Mouse (Mus musculus) heart, embryonic 14.5 days (tissue): ENCODE measurements around the gene Snx6. TPM values are rescaled to one million over a fixed set of nuclear protein-coding genes. Genes with fewer than 3 reads are reported as not detected.
"Not testable (repeated sequence)": the region's sequence is repeated elsewhere in the genome, so short reads cannot be mapped to it uniquely, and the experiment has no call there.

Experiments
- ATAC-seq: fragments of 200-750 bp; cut with Nextera tagmentation; 2 replicates; pipeline ENCODE4 v1.8.0; 2017; ENCODE audit warnings: low read depth, moderate TSS enrichment; ENCODE audit not compliant: insufficient number of reproducible peaks, insufficient read depth, low FRiP score
- H3K27ac ChIP-seq, 2 experiments: fragments of 200-500 bp in 1 of 2; fragments of 300-500 bp in 1 of 2; sonication (generic) in 1 of 2; replicated peaks in 1 of 2; 2 replicates each; pipeline ENCODE4 v1.5.1; 2012 to 2014; ENCODE audit warnings: low read depth in 2 of 2, low read length in 2 of 2, control low read depth in 1 of 2, mild to moderate bottlenecking in 1 of 2, mixed read lengths in 1 of 2; ENCODE audit not compliant: control insufficient read depth in 1 of 2, insufficient read depth in 1 of 2
- H3K27me3 ChIP-seq: fragments of 300-500 bp; sonication (generic); 2 replicates; pipeline ENCODE4 v1.6.1; 2014; ENCODE audit warnings: mild to moderate bottlenecking, low read length, control low read depth; ENCODE audit not compliant: control insufficient read depth, insufficient read depth
- H3K36me3 ChIP-seq: fragments of 300-500 bp; sonication (generic); 2 replicates; pipeline ENCODE4 v1.6.1; 2014; ENCODE audit warnings: mild to moderate bottlenecking, control low read depth, low read length, mixed read lengths; ENCODE audit not compliant: control insufficient read depth, insufficient read depth
- H3K4me1 ChIP-seq, 2 experiments: fragments of 200-500 bp in 1 of 2; fragments of 300-500 bp in 1 of 2; sonication (generic) in 1 of 2; 2 replicates each; pipeline ENCODE4 v1.6.1; 2012 to 2014; ENCODE audit warnings: low read length in 2 of 2, control low read depth in 1 of 2, mixed read lengths in 1 of 2; ENCODE audit not compliant: control insufficient read depth in 2 of 2, insufficient read depth in 2 of 2
- H3K4me2 ChIP-seq: fragments of 300-500 bp; sonication (generic); 2 replicates; pipeline ENCODE4 v1.6.1; 2014; ENCODE audit warnings: mild to moderate bottlenecking, low read length
- H3K4me3 ChIP-seq, 2 experiments: fragments of 200-500 bp in 1 of 2; fragments of 300-500 bp in 1 of 2; sonication (generic) in 1 of 2; 2 replicates each; pipeline ENCODE4 v1.5.1; 2012 to 2014; ENCODE audit warnings: low read length in 2 of 2, mild to moderate bottlenecking in 2 of 2, control low read depth in 1 of 2, low read depth in 1 of 2, moderate library complexity in 1 of 2; ENCODE audit not compliant: control insufficient read depth in 1 of 2, insufficient read depth in 1 of 2
- H3K9ac ChIP-seq: fragments of 300-500 bp; sonication (generic); 2 replicates; pipeline ENCODE4 v1.6.1; 2014; ENCODE audit warnings: mild to moderate bottlenecking, low read length
- H3K9me3 ChIP-seq: fragments of 300-500 bp; sonication (generic); 2 replicates; pipeline ENCODE4 v1.6.1; 2016; ENCODE audit warnings: low read length, control low read depth; ENCODE audit not compliant: control insufficient read depth
- WGBS: fragments of 180-500 bp; shearing (Covaris S2); extraction: QIAGEN DNeasy Blood & Tissue Kit; methylation state at CpG from one replicate; pipeline ENCODE4 v1.1.7; 2014; 5-methylcytosine and 5-hydroxymethylcytosine counted together
- polyA plus RNA-seq: library from polyadenylated mRNA; unstranded; fragments of >200 nt; fragmentation: Nextera tagmentation; extraction: Ambion mirVana; gene quantifications from 2 replicates; pipeline ENCODE4 v1.2.1, GENCODE M21; 2014

Gene Snx6
- polyA plus RNA-seq, 1 experiment from 2014 or later = 125 TPM

DNA sequence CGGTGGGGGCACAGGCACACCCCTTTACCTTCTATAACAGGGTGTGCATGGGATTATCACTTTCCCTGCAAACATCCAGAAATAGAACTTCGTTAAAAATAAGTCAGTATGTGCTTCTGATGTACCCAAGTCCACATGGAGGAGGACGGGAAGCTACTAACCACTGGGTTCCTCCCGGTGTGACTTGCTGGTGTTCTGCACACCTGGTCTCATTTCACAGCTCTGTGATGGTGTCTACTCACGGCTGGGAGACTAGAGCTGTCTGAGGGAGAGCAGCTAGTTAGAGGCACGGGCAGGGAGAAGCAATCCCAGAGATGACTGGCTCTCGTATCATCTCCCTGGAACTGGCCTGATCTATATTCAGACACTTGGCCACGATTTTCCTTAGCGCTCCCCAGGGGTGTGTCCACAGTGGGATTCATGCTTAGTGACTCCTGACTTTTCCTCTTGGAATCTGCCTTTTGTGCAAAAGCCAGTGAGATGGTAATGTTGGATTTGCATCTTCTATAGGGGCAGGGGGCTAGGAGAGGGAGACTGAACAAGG lies 38.4 kb upstream of the Snx6 start:
- peaks cover 15 to 31% of the 10 kb centered on the region in 2 experiments for H3K4me1 ChIP-seq
- peak overlapping the region; percentile 54 to 75 for H3K27ac ChIP-seq
- no peak overlapping the region for H3K4me3 ChIP-seq
- no peak overlapping the region for H3K9ac ChIP-seq
- H3K27me3 ChIP-seq = no peaks in the 10 kb centered on the region
- H3K4me2 ChIP-seq = peak overlapping the region; percentile 12
- H3K9me3 ChIP-seq = no peaks in the 10 kb centered on the region
- no peak for ATAC-seq
- H3K36me3 ChIP-seq = no peaks in the 10 kb centered on the region
- WGBS = 31% methylated on average over 9 of the region's 9 CpGs

DNA sequence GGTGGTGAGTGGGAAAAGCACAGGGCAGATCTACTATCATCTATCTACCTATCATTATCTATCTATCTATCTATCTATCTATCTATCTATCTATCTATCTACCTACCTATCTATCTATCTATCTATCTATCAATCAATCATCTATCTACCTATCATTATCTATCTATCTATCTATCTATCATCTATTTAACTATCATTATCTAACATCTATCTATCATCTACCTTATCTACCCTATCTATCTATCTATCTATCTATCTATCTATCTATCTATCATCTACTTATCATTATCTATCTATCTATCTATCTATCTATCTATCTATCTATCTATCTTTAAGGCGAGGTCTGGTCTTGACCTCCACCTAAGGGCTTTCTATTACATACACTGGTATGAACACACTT lies 36.4 kb upstream of the Snx6 start:
- H3K4me1 ChIP-seq = peaks cover 15 to 27% of the 10 kb centered on the region in 2 experiments
- not testable (repeated sequence) for ATAC-seq, H3K36me3 ChIP-seq, H3K4me3 ChIP-seq, H3K4me2 ChIP-seq, H3K27ac ChIP-seq, H3K27me3 ChIP-seq, H3K9me3 ChIP-seq, H3K9ac ChIP-seq
- WGBS = 60% methylated on average over 1 of the region's 1 CpGs

GRCm38 (mm10) chr12:54830574-54830973 lies 35.1 kb upstream of the Snx6 start:
- WGBS = 4% methylated on average over 6 of the region's 6 CpGs
- Histone ChIP-seq H3K9ac (no peak overlapping the region), H3K27me3 (no peaks in the 10 kb centered on the region), H3K4me3 (no peak overlapping the region), H3K4me2 (no peak overlapping the region), H3K27ac (no peak overlapping the region), H3K36me3 (no peaks in the 10 kb centered on the region), H3K4me1 (peaks cover 8 to 16% of the 10 kb centered on the region in 2 experiments), H3K9me3 (no peaks in the 10 kb centered on the region)
- peak; percentile 22; the same call in 1 of the 2 replicates for ATAC-seq

GRCm38 (mm10) chr12:54829876-54830275 lies 34.4 kb upstream of the Snx6 start:
- no peaks in the 10 kb centered on the region for H3K9me3 ChIP-seq
- no peaks in the 10 kb centered on the region for H3K36me3 ChIP-seq
- 46% methylated on average over 5 of the region's 5 CpGs for WGBS
- no peak overlapping the region for H3K9ac ChIP-seq
- no peak overlapping the region for H3K4me2 ChIP-seq
- ATAC-seq = no peak
- no peak overlapping the region for H3K4me3 ChIP-seq
- peaks cover 3 to 9% of the 10 kb centered on the region in 2 experiments; a peak in 3 of 4 replicates for H3K4me1 ChIP-seq
- no peak overlapping the region for H3K27ac ChIP-seq
- H3K27me3 ChIP-seq = no peaks in the 10 kb centered on the region

- H3K9ac ChIP-seq = no peak overlapping the region
- H3K36me3 ChIP-seq = no peaks in the 10 kb centered on the region
- H3K27me3 ChIP-seq = no peaks in the 10 kb centered on the region
- WGBS = 58% methylated on average over 1 of the region's 1 CpGs
- no peak for ATAC-seq
- no peak overlapping the region for H3K4me3 ChIP-seq
- no peak overlapping the region for H3K27ac ChIP-seq
- peaks cover 0 to 5% of the 10 kb centered on the region in 2 experiments; a peak in 1 of 4 replicates for H3K4me1 ChIP-seq
- no peaks in the 10 kb centered on the region for H3K9me3 ChIP-seq
- H3K4me2 ChIP-seq = no peak overlapping the region
These were observed 32.5 kb upstream of the Snx6 start for GRCm38 (mm10) chr12:54828043-54828442.

GRCm38 (mm10) chr12:54825202-54825601 lies 29.7 kb upstream of the Snx6 start:
- no peak overlapping the region for H3K27ac ChIP-seq
- ATAC-seq = no peak
- WGBS = 92% methylated on average over 3 of the region's 3 CpGs

DNA sequence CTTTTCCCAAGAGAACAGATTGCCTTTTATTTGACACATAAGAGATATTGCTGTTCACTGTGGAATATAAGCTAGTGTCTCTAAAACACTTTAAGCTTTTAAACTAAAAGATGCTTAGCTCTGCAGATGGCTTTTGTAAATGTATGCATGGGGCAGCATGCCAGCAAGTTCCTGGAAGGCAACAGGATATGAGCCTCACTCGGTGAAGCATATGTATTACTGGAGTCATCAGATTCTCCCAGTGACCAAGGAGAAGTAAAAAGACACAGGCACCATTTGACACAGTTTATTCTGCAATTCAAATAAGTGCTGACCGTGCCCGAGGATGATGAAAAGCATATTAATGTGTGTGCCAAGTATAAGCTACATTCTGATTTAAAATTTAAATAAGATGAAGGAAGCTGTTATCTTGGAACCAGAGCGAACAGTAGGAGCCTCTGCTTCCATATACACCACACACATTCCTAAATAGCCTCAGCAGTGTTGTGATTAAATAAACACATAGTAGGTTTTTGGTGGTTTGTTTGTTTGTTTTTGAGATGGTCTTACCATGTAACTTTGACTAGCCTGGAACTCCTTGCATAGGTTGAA lies 27.4 kb upstream of the Snx6 start:
- ATAC-seq = no peak
- H3K4me3 ChIP-seq = no peak overlapping the region
- WGBS = 67% methylated on average over 4 of the region's 4 CpGs
- H3K27me3 ChIP-seq = no peaks in the 10 kb centered on the region
- no peak overlapping the region for H3K4me2 ChIP-seq
- no peaks in the 10 kb centered on the region for H3K9me3 ChIP-seq
- no peaks in the 10 kb centered on the region for H3K36me3 ChIP-seq
- H3K9ac ChIP-seq = no peak overlapping the region
- H3K27ac ChIP-seq = no peak overlapping the region
- H3K4me1 ChIP-seq = peaks cover 8 to 21% of the 10 kb centered on the region in 2 experiments; a peak in 3 of 4 replicates

More at GRCm38 (mm10) chr12:54825202-54825601, 29.7 kb upstream of the Snx6 start:
- H3K4me1 ChIP-seq = peaks cover under 1 to 10% of the 10 kb centered on the region in 2 experiments; a peak in 3 of 4 replicates
- H3K4me2 ChIP-seq = no peak overlapping the region
- no peak overlapping the region for H3K9ac ChIP-seq
- H3K27me3 ChIP-seq = no peaks in the 10 kb centered on the region
- H3K36me3 ChIP-seq = no peaks in the 10 kb centered on the region
- H3K9me3 ChIP-seq = no peaks in the 10 kb centered on the region
- no peak overlapping the region for H3K4me3 ChIP-seq
